Mouse (Mus musculus): Measurements from ENCODE around the gene Fgf2. TPM values are rescaled to one million over a fixed set of nuclear protein-coding genes. Genes with fewer than 3 reads are reported as not detected.

The Fgf2 gene
- polyA plus RNA-seq, 2 experiments, result 0.06 to 0.14 TPM

- Histone ChIP-seq H3K27me3 (ENCODE audit: control insufficient read depth, insufficient read depth, low read length) (no peaks in the 10 kb centered on the region), H3K4me2 (ENCODE audit: low read depth) (no peak overlapping the region), H3K27ac (no peak overlapping the region), H3K9me3 (ENCODE audit: control insufficient read depth, low read length) (no peaks in the 10 kb centered on the region), H3K4me1 (replicated peaks; ENCODE audit: control insufficient read depth in 2 of 2, insufficient read depth in 2 of 2, low read length in 1 of 2) (peaks cover 13 to 17% of the 10 kb centered on the region in 2 experiments), H3K9ac (replicated peaks) (no peak overlapping the region), H3K4me3 (ENCODE audit: insufficient read depth in 1 of 2, low read depth in 2 of 2, low read length in 2 of 2) (no peak overlapping the region), H3K36me3 (replicated peaks; ENCODE audit: control insufficient read depth, insufficient read depth, low read depth) (no peaks in the 10 kb centered on the region)
- whole genome bisulfite sequencing (ENCODE audit: insufficient replicate concordance), result 47% methylated on average over 5 of the region's 5 CpGs
- DNase-seq (ENCODE audit: low read depth in 3 of 3, low spot score in 3 of 3) (no peak), ATAC-seq (ENCODE audit: insufficient read depth) (no peak)
- TF ChIP-seq EP300 (IDR thresholded peaks at IDR 0.05; ENCODE audit: low read depth) (no peak), CTCF (IDR thresholded peaks at IDR 0.05; ENCODE audit: low read depth) (no peak)
Observed at GRCm38 (mm10) chr3:37325317-37326112, 22.6 kb upstream of the Fgf2 start.

GRCm38 (mm10) chr3:37326627-37327026 is 21.5 kb upstream of the Fgf2 start:
- H3K4me1 ChIP-seq (replicated peaks; ENCODE audit: control insufficient read depth in 2 of 2, insufficient read depth in 2 of 2, low read length in 1 of 2), result peaks cover 13 to 27% of the 10 kb centered on the region in 2 experiments
- H3K4me3 ChIP-seq (ENCODE audit: insufficient read depth in 1 of 2, low read depth in 2 of 2, low read length in 2 of 2), result no peak overlapping the region
- TF ChIP-seq EP300 (IDR thresholded peaks at IDR 0.05; ENCODE audit: low read depth) (peak; percentile 71), CTCF (IDR thresholded peaks at IDR 0.05; ENCODE audit: low read depth) (no peak)
- H3K4me2 ChIP-seq (ENCODE audit: low read depth), result peak overlapping the region; percentile 15; the same call in 1 of the 2 replicates
- 24% methylated on average over 3 of the region's 3 CpGs for WGBS (ENCODE audit: insufficient replicate concordance)
- no peaks in the 10 kb centered on the region for H3K9me3 ChIP-seq (ENCODE audit: control insufficient read depth, low read length)
- no peaks in the 10 kb centered on the region for H3K27me3 ChIP-seq (ENCODE audit: control insufficient read depth, insufficient read depth, low read length)
- H3K36me3 ChIP-seq (replicated peaks; ENCODE audit: control insufficient read depth, insufficient read depth, low read depth), result no peaks in the 10 kb centered on the region
- no peak overlapping the region for H3K27ac ChIP-seq
- ATAC-seq (ENCODE audit: insufficient read depth), result no peak
- H3K9ac ChIP-seq (replicated peaks), result no peak overlapping the region; the same call in 1 of the 2 replicates
- DNase-seq (ENCODE audit: low read depth in 3 of 3, low spot score in 3 of 3), result no peak

- H3K36me3 ChIP-seq (replicated peaks; ENCODE audit: control insufficient read depth, insufficient read depth, low read depth), result no peaks in the 10 kb centered on the region
- no peak for ATAC-seq (ENCODE audit: insufficient read depth)
Observed at GRCm38 (mm10) chr3:37328489-37328888, 19.7 kb upstream of the Fgf2 start.

GRCm38 (mm10) chr3:37329963-37330362 is 18.2 kb upstream of the Fgf2 start:
- DNase-seq (ENCODE audit: low read depth in 3 of 3, low spot score in 3 of 3), result no peak
- no peaks in the 10 kb centered on the region for H3K36me3 ChIP-seq (replicated peaks; ENCODE audit: control insufficient read depth, insufficient read depth, low read depth)

More at GRCm38 (mm10) chr3:37328489-37328888, 19.7 kb upstream of the Fgf2 start:
- no peak for TF ChIP-seq CTCF (IDR thresholded peaks at IDR 0.05; ENCODE audit: low read depth)
- no peaks in the 10 kb centered on the region for H3K9me3 ChIP-seq (ENCODE audit: control insufficient read depth, low read length)
- 41% methylated on average over 2 of the region's 2 CpGs for WGBS (ENCODE audit: insufficient replicate concordance)
- H3K9ac ChIP-seq (replicated peaks), result no peak overlapping the region
- H3K4me2 ChIP-seq (ENCODE audit: low read depth), result no peak overlapping the region
- H3K4me1 ChIP-seq (replicated peaks; ENCODE audit: control insufficient read depth in 2 of 2, insufficient read depth in 2 of 2, low read length in 1 of 2), result peaks cover 23 to 40% of the 10 kb centered on the region in 2 experiments
- no peak for DNase-seq (ENCODE audit: low read depth in 3 of 3, low spot score in 3 of 3)
- no peak overlapping the region for H3K4me3 ChIP-seq (ENCODE audit: insufficient read depth in 1 of 2, low read depth in 2 of 2, low read length in 2 of 2)
- no peak overlapping the region for H3K27ac ChIP-seq
- no peaks in the 10 kb centered on the region for H3K27me3 ChIP-seq (ENCODE audit: control insufficient read depth, insufficient read depth, low read length)

GRCm38 (mm10) chr3:37331999-37332449 is 16.1 kb upstream of the Fgf2 start:
- no peak overlapping the region for H3K9ac ChIP-seq (replicated peaks)
- H3K9me3 ChIP-seq (ENCODE audit: control insufficient read depth, low read length), result no peaks in the 10 kb centered on the region
- peaks cover 20 to 36% of the 10 kb centered on the region in 2 experiments for H3K4me1 ChIP-seq (replicated peaks; ENCODE audit: control insufficient read depth in 2 of 2, insufficient read depth in 2 of 2, low read length in 1 of 2)
- TF ChIP-seq CTCF (IDR thresholded peaks at IDR 0.05; ENCODE audit: low read depth) (no peak), EP300 (IDR thresholded peaks at IDR 0.05; ENCODE audit: low read depth) (peak; percentile 88)
- H3K27ac ChIP-seq, result peak overlapping the region; percentile 47
- no peak overlapping the region for H3K4me3 ChIP-seq (ENCODE audit: insufficient read depth in 1 of 2, low read depth in 2 of 2, low read length in 2 of 2)
- H3K36me3 ChIP-seq (replicated peaks; ENCODE audit: control insufficient read depth, insufficient read depth, low read depth), result no peaks in the 10 kb centered on the region
- ATAC-seq (ENCODE audit: insufficient read depth) (peak; percentile 89), DNase-seq (ENCODE audit: low read depth in 3 of 3, low spot score in 3 of 3) (peak; percentile 28 to 56 (median 41))
- no peak overlapping the region for H3K4me2 ChIP-seq (ENCODE audit: low read depth)
- 6% methylated on average over 6 of the region's 6 CpGs for WGBS (ENCODE audit: insufficient replicate concordance)
- no peaks in the 10 kb centered on the region for H3K27me3 ChIP-seq (ENCODE audit: control insufficient read depth, insufficient read depth, low read length)

More at GRCm38 (mm10) chr3:37329963-37330362, 18.2 kb upstream of the Fgf2 start:
- no peak overlapping the region for H3K27ac ChIP-seq
- H3K4me1 ChIP-seq (replicated peaks; ENCODE audit: control insufficient read depth in 2 of 2, insufficient read depth in 2 of 2, low read length in 1 of 2), result peaks cover 33 to 51% of the 10 kb centered on the region in 2 experiments
- H3K4me3 ChIP-seq (ENCODE audit: insufficient read depth in 1 of 2, low read depth in 2 of 2, low read length in 2 of 2), result no peak overlapping the region
- no peaks in the 10 kb centered on the region for H3K27me3 ChIP-seq (ENCODE audit: control insufficient read depth, insufficient read depth, low read length)
- ATAC-seq (ENCODE audit: insufficient read depth), result no peak
- WGBS (ENCODE audit: insufficient replicate concordance), result 72% methylated on average over 1 of the region's 1 CpGs
- TF ChIP-seq EP300 (IDR thresholded peaks at IDR 0.05; ENCODE audit: low read depth) (no peak), CTCF (IDR thresholded peaks at IDR 0.05; ENCODE audit: low read depth) (no peak)
- H3K9me3 ChIP-seq (ENCODE audit: control insufficient read depth, low read length), result no peaks in the 10 kb centered on the region
- H3K9ac ChIP-seq (replicated peaks), result no peak overlapping the region
- no peak overlapping the region for H3K4me2 ChIP-seq (ENCODE audit: low read depth)
